Mouse (Mus musculus) heart, postnatal 0 days (tissue): Measurements from ENCODE around the gene B230104I21Rik.

Experiments
- CTCF ChIP-seq: IDR thresholded peaks from 2 replicates; pipeline ENCODE4 v1.5.1; 2016; ENCODE audit warnings: antibody characterized with exemption, control low read depth, low read depth
- EP300 ChIP-seq: IDR thresholded peaks from 2 replicates; pipeline ENCODE4 v1.6.1; 2016; ENCODE audit warnings: antibody characterized with exemption, low read depth

- peak; percentile 88 for TF ChIP-seq CTCF
- no peak for TF ChIP-seq EP300
These were observed 7.1 kb upstream of the B230104I21Rik start for GRCm38 (mm10) chr4:154328836-154329235.
